Mouse (Mus musculus) liver, adult 2 months (tissue): Measurements from ENCODE around the gene Gm17949.

ENCODE experiments used
- CTCF ChIP-seq: fragments of 200-500 bp; IDR thresholded peaks from 2 replicates; pipeline ENCODE4 v1.5.1; 2011; ENCODE audit warnings: low read depth, low read length, control low read depth
- POLR2A ChIP-seq: fragments of 200-500 bp; IDR thresholded peaks from 2 replicates; pipeline ENCODE4 v1.6.1; 2011; ENCODE audit warnings: low read length, control low read depth; ENCODE audit not compliant: insufficient read depth; ENCODE audit errors: extremely low read depth

GRCm38 (mm10) chr17:56963646-56964045 lies 47.6 kb upstream of the Gm17949 start:
- TF ChIP-seq CTCF, result no peak
- TF ChIP-seq POLR2A, result no peak
